Mouse (Mus musculus) hindbrain, embryonic 11.5 days (tissue): ENCODE results near the gene Lhfpl2. TPM values are rescaled to one million over a fixed set of nuclear protein-coding genes. Genes with fewer than 3 reads are reported as not detected.

Experiments used
- ATAC-seq: fragments of 200-750 bp; cut with Nextera tagmentation; 2 replicates; pipeline ENCODE4 v1.8.0; 2017; ENCODE audit warnings: mild to moderate bottlenecking, moderate TSS enrichment, moderate library complexity; ENCODE audit not compliant: low FRiP score
- DNase-seq: peaks from one replicate; pipeline ENCODE4 v3.0.0-alpha.2; 2015; ENCODE audit warnings: low spot score
- H3K27ac ChIP-seq: fragments of 300-500 bp; sonication (generic); 2 replicates; pipeline ENCODE4 v1.5.1; 2014; ENCODE audit warnings: mild to moderate bottlenecking, low read depth, low read length
- H3K27me3 ChIP-seq: fragments of 300-500 bp; sonication (generic); 2 replicates; pipeline ENCODE4 v1.6.1; 2014; ENCODE audit warnings: mild to moderate bottlenecking, low read length, moderate library complexity, mixed read lengths; ENCODE audit not compliant: control insufficient read depth, insufficient read depth
- H3K36me3 ChIP-seq: fragments of 300-500 bp; sonication (generic); 2 replicates; pipeline ENCODE4 v1.6.1; 2014; ENCODE audit warnings: mild to moderate bottlenecking, low read length, moderate library complexity, mixed read lengths; ENCODE audit not compliant: control insufficient read depth, insufficient read depth
- H3K4me1 ChIP-seq: fragments of 300-500 bp; sonication (generic); replicated peaks from 2 replicates; pipeline ENCODE4 v1.6.1; 2014; ENCODE audit warnings: low read length, mixed read lengths; ENCODE audit not compliant: control insufficient read depth, insufficient read depth
- H3K4me2 ChIP-seq: fragments of 300-500 bp; sonication (generic); replicated peaks from 2 replicates; pipeline ENCODE4 v1.6.1; 2014; ENCODE audit warnings: mild to moderate bottlenecking, low read depth, low read length
- H3K4me3 ChIP-seq: fragments of 300-500 bp; sonication (generic); 2 replicates; pipeline ENCODE4 v1.5.1; 2014; ENCODE audit warnings: low read depth, low read length
- H3K9ac ChIP-seq: fragments of 300-500 bp; sonication (generic); 2 replicates; pipeline ENCODE4 v1.6.1; 2014; ENCODE audit warnings: low read depth, low read length
- H3K9me3 ChIP-seq: fragments of 300-500 bp; sonication (generic); 2 replicates; pipeline ENCODE4 v1.6.1; 2016; ENCODE audit warnings: low read length; ENCODE audit not compliant: control insufficient read depth
- WGBS: fragments of 180-500 bp; shearing (Covaris S2); extraction: QIAGEN DNeasy Blood & Tissue Kit; methylation state at CpG from one replicate; pipeline ENCODE4 v1.1.7; 2014; 5-methylcytosine and 5-hydroxymethylcytosine counted together
- polyA plus RNA-seq: library from polyadenylated mRNA; unstranded; fragments of >200 nt; fragmentation: Nextera tagmentation; extraction: Ambion mirVana; gene quantifications from 2 replicates; pipeline ENCODE4 v1.2.1, GENCODE M21; 2014

Gene Lhfpl2
- polyA plus RNA-seq, 1 experiment from 2014 or later, result 16.6 TPM

DNA sequence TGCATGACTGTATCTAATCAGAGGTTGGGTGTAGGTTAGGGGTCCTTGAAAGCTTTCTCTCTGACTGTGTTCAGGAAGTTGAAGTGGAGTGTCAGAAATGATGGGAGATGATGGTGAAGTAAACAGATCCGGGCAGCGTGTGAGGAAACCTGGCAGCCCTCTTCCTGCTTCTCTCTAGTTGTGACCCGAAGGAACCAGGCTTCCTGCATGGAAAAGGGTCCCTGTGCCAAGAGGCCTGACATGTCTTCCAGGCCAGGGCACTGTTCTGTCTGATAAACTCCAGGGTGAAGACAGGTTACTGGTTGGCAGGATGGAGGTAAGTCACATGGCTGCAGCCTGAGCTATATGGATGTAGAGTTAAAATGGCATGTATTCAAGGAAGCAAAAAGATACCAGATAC lies 13.3 kb downstream of the Lhfpl2 start:
- H3K4me3 ChIP-seq, result no peak overlapping the region
- no peaks in the 10 kb centered on the region for H3K9me3 ChIP-seq
- H3K4me1 ChIP-seq, result no peaks in the 10 kb centered on the region
- WGBS, result 82% methylated on average over 3 of the region's 3 CpGs
- no peak for ATAC-seq
- DNase-seq, result no peak
- peaks cover 29% of the 10 kb centered on the region for H3K27me3 ChIP-seq
- no peak overlapping the region for H3K4me2 ChIP-seq
- no peaks in the 10 kb centered on the region for H3K36me3 ChIP-seq
- no peak overlapping the region for H3K9ac ChIP-seq
- no peak overlapping the region for H3K27ac ChIP-seq

DNA sequence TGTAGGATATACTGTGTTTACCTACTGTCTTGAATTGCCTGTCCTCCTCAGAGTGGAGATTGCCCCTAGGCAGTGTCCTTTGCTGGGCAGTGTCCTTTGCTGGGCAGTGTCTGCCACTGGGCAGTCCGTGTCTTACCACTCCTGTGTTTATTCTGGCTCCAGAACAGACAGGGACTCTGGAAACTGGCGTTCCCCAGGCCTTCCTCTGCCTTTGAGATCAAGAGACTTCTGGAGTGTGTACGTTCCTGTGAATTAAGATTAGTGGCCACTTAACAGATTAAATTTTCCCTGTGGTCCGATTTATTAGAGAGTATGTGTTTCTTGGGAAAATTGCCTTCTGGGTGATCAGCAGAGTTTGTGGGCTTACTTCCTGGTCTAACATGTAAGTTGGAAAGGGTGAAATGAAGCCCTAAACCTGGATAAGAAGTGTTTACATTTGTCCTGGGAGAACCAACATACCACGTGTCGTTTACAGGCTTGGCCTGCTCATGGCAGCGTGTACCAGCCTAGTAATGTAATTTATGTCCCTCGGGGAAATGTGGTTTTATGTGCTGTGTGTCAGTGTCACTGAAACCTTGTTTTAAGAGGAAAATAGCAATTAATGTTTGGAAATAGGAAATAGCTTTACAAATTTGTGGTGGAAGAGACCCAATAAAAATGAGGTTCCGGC lies 15.6 kb downstream of the Lhfpl2 start:
- Histone ChIP-seq H3K36me3 (no peaks in the 10 kb centered on the region), H3K4me1 (0 out of 2 replicates have a peak, but pooled peaks cover 3% of the 10 kb centered on the region), H3K4me2 (no peak overlapping the region), H3K9me3 (no peaks in the 10 kb centered on the region), H3K4me3 (no peak overlapping the region), H3K9ac (no peak overlapping the region), H3K27ac (no peak overlapping the region), H3K27me3 (peaks cover 16% of the 10 kb centered on the region)
- ATAC-seq, result no peak
- WGBS, result 69% methylated on average over 9 of the region's 9 CpGs
- no peak for DNase-seq

DNA sequence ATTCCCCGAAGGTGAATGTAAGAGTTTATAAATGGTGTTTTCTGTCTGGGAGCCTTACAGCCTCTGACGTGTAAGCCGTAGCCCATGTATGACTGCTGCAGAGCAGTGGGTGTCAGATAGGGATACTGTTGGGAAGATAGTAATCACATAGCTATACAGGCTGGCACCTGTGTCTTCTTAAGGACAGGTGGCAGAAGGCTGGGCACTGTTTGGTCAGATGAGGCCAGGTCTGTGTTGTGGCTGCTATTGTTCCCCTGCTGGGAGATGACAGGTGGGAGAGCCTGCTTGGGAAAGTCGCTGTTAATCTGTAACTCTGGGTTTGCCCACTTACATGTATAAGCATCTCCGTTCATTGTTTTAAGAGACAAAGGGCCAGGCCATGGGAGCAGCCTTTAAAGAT lies 16.1 kb downstream of the Lhfpl2 start:
- 65% methylated on average over 5 of the region's 5 CpGs for WGBS
- no peak for DNase-seq
- peaks cover 15% of the 10 kb centered on the region for H3K27me3 ChIP-seq

DNA sequence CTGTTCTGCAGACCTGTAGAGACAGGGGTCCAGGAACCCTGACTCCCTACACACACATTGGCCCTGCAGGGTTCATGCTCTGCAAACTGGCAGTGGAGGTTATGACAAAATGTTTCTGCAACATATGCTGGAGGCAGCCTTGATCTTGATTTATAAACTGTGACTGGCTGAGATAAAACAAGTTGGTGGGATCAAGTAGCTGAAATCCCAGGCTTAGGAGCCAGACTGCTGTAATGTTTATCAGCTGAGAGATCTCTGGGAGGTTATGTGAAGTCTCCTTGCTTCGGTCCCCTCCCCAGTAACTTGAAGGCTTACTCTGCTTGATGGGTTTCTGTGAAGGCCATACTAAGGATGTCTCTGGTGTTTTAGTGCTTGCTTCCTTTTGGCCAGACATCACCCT lies 17.6 kb downstream of the Lhfpl2 start:
- peaks cover 15% of the 10 kb centered on the region for H3K27me3 ChIP-seq
- 0 out of 2 replicates have a peak, but pooled peaks cover 3% of the 10 kb centered on the region for H3K4me1 ChIP-seq

More for the DNA sequence above, 16.1 kb downstream of the Lhfpl2 start:
- ATAC-seq, result no peak
- no peak overlapping the region for H3K27ac ChIP-seq
- H3K9me3 ChIP-seq, result no peaks in the 10 kb centered on the region
- H3K36me3 ChIP-seq, result no peaks in the 10 kb centered on the region
- H3K4me2 ChIP-seq, result no peak overlapping the region
- 0 out of 2 replicates have a peak, but pooled peaks cover 3% of the 10 kb centered on the region for H3K4me1 ChIP-seq
- no peak overlapping the region for H3K9ac ChIP-seq
- H3K4me3 ChIP-seq, result no peak overlapping the region

DNA sequence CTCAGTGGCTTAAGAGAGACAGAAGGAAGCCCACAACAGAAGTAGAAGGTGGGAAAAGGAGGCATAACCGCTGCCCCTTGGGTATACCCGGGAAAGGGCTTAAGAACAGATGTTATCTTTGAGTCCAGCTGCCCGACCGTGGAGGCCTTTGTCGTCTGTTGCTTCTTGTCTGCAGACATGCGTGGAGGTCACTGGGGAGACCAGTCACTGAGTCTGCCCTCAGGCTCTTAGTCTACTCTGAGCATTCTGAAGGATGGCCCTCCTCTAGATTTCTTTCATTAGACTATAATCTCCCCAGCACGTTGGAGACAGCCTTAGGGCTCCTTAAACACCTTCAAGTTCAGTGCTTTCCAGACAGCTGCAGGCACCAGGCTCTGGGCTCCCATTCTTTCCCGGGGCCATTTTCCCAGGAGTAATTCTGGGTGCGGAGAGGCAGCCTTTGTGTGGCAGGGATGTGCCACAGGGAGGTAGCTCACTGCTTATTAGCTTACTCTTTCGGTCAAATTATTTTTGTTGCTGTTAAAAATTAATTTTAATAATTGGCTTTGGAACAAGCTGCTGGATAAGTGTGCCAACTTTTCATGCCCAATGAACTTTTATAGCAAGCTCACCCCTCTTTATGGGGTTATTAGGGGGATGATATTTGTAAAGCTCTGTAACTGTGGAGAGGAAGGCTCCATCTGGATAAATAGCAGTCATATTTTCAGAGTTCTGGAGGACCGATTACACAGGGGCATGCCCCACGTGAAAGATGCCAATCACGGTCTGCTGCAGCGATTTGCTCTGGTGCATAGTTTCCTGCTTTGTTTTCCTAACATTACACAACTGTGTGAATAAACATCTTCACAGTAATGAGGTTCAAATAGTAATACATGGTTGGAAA lies 19.8 kb downstream of the Lhfpl2 start:
- DNase-seq (peak; percentile 31), ATAC-seq (no peak)
- WGBS, result 52% methylated on average over 14 of the region's 14 CpGs
- Histone ChIP-seq H3K4me3 (no peak overlapping the region), H3K4me2 (no peak overlapping the region), H3K9me3 (no peaks in the 10 kb centered on the region), H3K27me3 (peaks cover 6% of the 10 kb centered on the region; the same call in 1 of the 2 replicates), H3K36me3 (no peaks in the 10 kb centered on the region), H3K4me1 (0 out of 2 replicates have a peak, but pooled peaks cover 3% of the 10 kb centered on the region), H3K9ac (no peak overlapping the region), H3K27ac (no peak overlapping the region)

More for the DNA sequence above, 17.6 kb downstream of the Lhfpl2 start:
- 85% methylated on average over 1 of the region's 1 CpGs for WGBS
- H3K4me3 ChIP-seq, result no peak overlapping the region
- H3K27ac ChIP-seq, result no peak overlapping the region
- DNase-seq, result no peak
- no peaks in the 10 kb centered on the region for H3K9me3 ChIP-seq
- no peaks in the 10 kb centered on the region for H3K36me3 ChIP-seq
- no peak overlapping the region for H3K9ac ChIP-seq
- no peak overlapping the region for H3K4me2 ChIP-seq
- ATAC-seq, result no peak

DNA sequence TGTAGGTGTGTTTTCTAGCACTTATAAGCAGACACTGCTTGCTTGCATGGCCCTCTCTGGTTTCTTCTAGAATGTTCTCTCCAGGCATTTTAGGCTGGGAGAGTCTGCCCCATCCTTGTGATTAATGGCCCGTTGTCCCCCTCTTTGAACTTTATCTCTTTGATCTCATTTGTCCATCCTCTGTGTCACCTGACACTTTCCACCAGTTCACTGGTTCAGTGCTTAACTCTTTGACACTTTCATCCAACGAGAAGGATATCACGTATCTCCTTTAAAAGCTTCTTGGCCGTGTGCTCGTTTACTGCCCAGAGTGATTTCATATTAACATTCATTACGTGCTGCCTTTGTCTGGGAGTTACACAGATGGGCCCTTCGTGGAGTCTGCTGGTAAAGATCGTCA lies 25.6 kb downstream of the Lhfpl2 start:
- WGBS, result 55% methylated on average over 8 of the region's 8 CpGs
- ATAC-seq, result no peak

DNA sequence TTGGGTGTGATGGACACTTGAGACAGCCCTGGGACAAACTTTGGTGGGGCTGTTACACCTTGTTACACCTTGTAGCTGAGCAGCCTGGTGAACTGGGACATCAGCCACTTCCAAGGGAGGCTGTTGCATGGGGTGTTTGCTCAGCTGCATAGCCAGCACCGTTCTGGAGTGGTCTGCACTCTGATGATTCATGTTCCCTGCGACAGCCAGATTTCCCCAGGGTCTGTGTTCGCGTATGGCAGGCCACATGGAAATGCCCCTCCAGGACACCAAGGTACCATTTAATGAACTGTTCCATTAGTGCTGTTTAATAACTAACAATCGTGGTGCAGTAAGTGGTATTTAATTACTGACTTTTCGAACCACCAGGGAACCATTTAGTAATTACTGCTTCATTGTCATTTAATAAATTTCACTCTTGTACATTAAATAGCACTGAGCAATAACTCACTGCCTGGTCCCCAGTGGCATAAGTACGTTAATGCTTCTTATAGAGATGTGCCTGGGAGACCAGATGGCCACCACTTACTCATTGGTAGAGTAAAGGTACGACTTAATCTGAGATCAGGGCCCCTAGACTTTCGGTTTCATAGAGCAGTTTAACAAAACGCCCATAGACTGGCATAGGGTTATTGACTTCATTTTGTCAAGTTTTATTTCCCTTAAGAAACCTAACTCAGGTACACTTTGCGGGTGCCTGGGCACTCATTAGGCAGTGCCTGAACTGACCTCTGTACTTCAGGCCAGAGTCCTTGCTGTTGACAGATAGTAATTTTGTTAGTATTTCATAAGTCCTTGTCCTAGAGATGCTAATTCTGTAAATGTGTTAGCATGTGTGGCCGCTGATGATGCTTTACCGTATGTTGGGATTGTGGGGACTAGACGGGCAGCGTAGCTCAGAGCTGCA lies 26.9 kb downstream of the Lhfpl2 start:
- Histone ChIP-seq H3K27ac (no peak overlapping the region), H3K27me3 (no peaks in the 10 kb centered on the region), H3K9me3 (no peaks in the 10 kb centered on the region), H3K4me2 (no peak overlapping the region), H3K36me3 (no peaks in the 10 kb centered on the region), H3K9ac (no peak overlapping the region), H3K4me3 (no peak overlapping the region), H3K4me1 (no peaks in the 10 kb centered on the region)
- peak; percentile 72 for ATAC-seq
- peak; percentile 34 for DNase-seq
- WGBS, result 76% methylated on average over 15 of the region's 15 CpGs

More for the DNA sequence above, 25.6 kb downstream of the Lhfpl2 start:
- Histone ChIP-seq H3K4me1 (no peaks in the 10 kb centered on the region), H3K4me3 (no peak overlapping the region), H3K27me3 (no peaks in the 10 kb centered on the region), H3K9ac (no peak overlapping the region), H3K36me3 (no peaks in the 10 kb centered on the region), H3K9me3 (no peaks in the 10 kb centered on the region), H3K27ac (no peak overlapping the region), H3K4me2 (no peak overlapping the region)
- DNase-seq, result no peak

DNA sequence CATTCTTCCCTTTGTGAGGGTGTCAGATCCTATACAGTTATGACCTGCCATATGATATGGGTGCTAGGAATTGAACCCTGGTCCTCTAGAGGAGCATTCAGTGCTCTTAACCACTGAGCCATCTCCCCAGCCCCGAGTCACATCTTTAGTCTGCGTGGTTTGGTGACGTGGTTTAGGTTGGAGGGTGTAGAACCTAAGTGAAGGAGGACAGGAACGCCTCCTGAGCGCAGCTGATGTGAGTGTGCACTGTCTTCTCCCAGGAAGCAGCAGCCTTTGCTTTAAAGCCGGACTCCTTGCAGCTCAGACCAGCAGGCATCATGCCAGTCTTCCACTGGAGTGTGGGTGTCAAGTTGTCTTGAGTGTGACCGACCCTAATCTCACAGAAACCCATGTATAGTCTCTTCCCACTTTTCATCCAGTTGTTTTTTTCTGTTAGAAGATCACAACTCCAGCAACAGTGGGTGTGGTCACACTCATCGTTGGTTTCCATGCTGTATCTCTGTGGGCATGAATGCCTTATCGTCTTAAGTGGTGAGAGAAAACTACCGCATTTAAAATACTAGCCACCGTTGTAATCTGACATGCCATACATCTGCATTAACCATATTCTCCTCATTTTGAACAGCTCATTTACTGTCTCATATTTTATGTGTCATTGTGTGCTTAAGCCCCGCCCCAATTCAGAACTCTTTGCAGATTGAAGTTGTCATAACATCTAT lies 28.7 kb downstream of the Lhfpl2 start:
- ATAC-seq (no peak), DNase-seq (no peak)
- H3K9me3 ChIP-seq, result no peaks in the 10 kb centered on the region
- H3K27me3 ChIP-seq, result no peaks in the 10 kb centered on the region
- H3K36me3 ChIP-seq, result no peaks in the 10 kb centered on the region
- no peak overlapping the region for H3K9ac ChIP-seq
- WGBS, result 93% methylated on average over 12 of the region's 12 CpGs
- H3K27ac ChIP-seq, result no peak overlapping the region
- H3K4me1 ChIP-seq, result no peaks in the 10 kb centered on the region
- H3K4me2 ChIP-seq, result no peak overlapping the region
- H3K4me3 ChIP-seq, result no peak overlapping the region
